Mouse (Mus musculus) retina, embryonic 14.5 days (tissue): ENCODE results near the gene Tbc1d16.
A peak's percentile ranks its signal among the peaks of the same experiment; 100 is the strongest.

Source experiments
- DNase-seq: peaks from one replicate; pipeline ENCODE4 v3.0.0-alpha.2; 2015; ENCODE audit warnings: low spot score

Tbc1d16 gene

GRCm38 (mm10) chr11:119176389-119177179 is 51.7 kb downstream of the Tbc1d16 start:
- peak; percentile 53 for DNase-seq

DNA sequence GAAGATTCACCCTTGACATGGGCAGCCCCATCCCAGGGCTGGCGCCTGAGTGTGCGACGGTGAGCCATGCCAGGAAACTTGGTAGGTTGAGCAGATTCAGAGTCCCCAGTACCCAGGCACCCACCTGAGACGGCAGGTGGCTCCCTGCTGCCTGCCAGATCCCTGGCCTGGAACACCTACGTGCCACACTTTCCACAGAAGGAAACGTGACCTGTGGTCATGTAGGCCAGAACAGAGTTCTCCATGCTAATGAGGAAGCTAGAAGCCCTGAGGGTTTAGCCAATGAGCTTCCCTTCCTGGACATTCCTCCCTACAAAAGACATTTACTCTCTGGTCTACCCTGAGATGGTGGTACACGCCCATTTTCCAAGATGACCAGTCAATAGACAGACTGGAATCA is 56.7 kb downstream of the Tbc1d16 start:
- DNase-seq, result no peak

GRCm38 (mm10) chr11:119168851-119169250 is 59.4 kb downstream of the Tbc1d16 start:
- DNase-seq, result no peak

DNA sequence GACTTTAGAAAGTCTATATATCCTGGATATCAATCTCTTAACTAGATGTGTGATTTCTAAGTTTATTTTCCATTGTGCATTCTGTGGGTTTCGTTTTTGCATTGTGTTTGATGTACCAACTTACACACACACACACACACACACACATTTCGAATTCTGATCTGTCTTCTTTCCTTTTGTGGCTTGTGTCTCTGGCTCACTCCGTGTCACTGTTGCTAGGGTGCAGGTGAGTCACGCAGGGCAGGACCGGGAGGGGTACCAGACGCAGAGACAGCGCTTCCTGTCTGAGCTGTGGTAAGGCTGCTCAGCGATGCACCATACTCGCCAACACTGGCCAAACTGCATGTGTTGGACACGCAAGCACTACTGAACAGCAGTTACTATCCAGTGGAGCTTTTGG is 62.3 kb downstream of the Tbc1d16 start:
- DNase-seq, result no peak

- DNase-seq, result no peak
Observed at GRCm38 (mm10) chr11:119164375-119164774, 63.9 kb downstream of the Tbc1d16 start.

- no peak for DNase-seq
Observed at GRCm38 (mm10) chr11:119163734-119163992, 64.6 kb downstream of the Tbc1d16 start.

DNA sequence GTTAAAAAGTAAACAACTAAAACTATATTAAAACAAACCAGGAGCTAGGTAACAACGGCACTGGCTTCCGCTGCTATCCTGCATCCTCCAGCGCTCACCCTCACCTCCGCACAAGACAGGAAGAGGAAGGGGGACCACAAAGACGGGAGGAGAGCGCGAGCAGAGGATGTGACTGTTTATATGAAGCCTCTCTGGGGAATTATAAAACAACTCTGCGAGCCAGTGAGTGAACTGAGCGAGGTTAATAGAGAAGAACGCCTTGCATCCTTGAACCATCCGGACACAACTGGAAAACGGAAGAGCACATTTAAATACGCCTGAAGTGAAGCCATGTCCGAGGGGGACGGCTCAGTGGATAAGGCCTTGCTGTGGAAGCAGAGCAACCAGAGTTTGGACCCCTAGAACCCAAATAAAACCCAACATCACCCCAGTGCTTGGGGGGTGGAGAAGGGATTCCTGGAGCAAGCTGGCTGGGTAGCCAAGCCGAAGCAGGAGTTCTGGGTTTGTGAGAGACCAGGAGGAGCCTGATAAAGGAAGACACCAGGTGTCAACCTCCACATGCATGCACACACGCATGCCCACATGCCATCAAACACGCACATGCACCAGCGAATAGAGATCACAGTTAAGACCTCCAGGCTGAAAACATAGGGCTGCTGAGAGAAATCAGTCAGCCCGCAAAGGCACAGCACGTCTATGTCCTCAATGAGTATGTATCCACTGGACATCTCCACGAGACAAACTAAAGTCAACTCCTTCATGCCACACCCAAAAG is 65.2 kb downstream of the Tbc1d16 start:
- DNase-seq, result no peak

GRCm38 (mm10) chr11:119161665-119162064 is 66.6 kb downstream of the Tbc1d16 start:
- DNase-seq, result no peak

- DNase-seq, result no peak
Observed at GRCm38 (mm10) chr11:119160050-119160449, 68.2 kb downstream of the Tbc1d16 start.

DNA sequence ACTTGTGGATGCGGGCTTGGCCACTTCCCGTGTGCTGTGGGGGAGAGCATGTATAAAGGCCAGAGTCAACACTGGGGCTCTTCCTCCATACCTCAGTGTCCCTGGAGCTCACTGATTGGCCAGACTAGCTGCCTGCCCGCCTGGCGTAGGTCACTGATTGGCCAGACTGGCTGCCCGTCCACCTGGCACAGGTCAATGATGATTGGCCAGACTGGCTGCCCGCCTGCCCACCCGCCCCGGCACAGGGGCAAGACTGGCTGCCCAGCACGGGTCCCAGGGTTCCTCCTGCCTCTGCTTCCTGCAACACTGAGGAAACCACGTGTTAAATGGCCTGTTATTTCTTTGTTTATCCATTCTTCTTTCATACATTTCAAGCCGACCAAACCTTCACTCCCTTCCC is 68.8 kb downstream of the Tbc1d16 start:
- no peak for DNase-seq

- DNase-seq, result no peak
Observed at GRCm38 (mm10) chr11:119157377-119158189, 70.7 kb downstream of the Tbc1d16 start.

GRCm38 (mm10) chr11:119156481-119157254 is 71.6 kb downstream of the Tbc1d16 start:
- peak; percentile 68 for DNase-seq

DNA sequence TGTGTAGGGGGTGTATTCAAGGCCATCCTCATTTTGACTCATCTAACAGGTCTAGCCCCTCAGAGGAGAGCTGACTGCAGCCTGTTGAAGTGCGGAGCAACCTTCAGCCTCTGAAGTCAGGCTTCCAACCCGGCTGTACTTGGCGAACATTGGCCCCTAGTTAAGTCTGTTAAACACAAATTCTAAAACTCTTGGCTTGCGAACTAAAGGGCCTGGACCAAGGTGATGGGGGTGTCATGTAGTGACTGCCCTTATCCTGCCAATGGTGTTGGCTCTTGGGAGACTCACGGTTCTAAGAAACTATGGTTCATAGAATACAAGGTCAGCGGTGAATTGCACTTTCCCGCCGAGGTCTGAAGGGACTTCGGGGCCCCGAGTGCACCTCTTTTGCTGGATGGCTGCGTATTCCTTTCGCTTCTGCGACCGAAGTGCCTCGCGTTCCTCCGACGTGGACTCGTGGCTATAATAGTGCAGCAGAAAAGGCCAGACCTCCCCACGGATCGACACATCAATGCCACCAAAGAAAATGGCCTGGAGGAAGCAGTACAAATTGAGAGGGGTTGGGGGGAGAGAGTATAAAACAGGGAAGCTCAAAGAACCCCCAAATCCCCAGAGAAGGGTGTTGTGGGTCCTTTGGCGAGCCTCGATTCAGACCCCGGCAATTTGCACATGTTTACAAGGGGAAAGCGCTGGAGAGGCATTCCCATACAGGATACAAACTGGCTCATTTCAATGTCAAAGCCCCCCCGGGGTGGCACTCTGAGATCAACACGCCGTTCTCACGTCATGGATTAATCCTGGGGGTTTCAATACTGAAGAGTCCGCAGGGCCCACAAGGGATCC is 72.4 kb downstream of the Tbc1d16 start:
- no peak for DNase-seq

DNA sequence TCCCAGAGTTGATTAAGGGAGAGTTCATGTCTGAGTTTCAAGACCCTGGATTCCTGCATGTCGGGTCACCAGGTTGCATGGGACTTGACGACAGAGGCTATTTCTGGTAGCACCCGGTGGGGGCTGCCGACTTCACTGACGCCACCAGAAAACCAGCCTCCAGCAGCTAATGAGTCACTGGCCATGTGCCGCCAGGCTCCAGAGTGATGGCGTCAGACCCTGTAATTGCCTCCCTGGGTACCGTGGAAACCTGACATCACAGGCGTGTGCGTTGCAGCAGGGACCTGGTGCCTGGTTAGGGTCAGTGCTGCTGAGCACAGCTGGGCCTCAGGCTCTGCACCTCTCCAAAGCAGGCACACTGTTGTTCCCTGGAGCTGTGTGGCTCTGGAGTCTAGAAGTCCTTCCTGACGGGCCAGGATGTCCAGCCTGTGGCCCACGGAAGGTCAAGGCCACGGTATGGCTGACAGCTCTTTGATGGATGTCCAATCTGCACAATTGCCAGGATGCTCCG is 75.9 kb downstream of the Tbc1d16 start:
- no peak for DNase-seq

GRCm38 (mm10) chr11:119151073-119151607 is 77.2 kb downstream of the Tbc1d16 start:
- DNase-seq, result no peak

- DNase-seq, result no peak
Observed at GRCm38 (mm10) chr11:119150442-119150841, 77.9 kb downstream of the Tbc1d16 start.

DNA sequence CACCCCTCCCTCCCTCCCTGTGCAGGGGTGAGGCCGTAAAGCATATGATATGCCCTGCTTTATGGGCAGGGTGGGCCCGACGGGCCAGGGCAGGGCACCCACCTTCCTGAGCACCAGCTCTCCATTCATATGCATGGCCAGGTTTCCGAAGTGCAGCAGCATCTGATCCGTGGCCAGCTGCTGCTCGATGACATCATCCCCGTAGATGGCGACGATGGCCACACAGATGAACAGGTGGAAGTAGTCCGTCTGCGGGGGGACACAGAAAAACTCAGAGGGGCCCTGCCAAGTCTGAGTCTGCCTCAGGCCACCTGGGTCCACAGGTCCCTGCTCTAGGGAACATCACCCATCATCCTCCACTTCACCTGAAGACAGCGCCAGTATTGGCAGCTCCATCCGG is 79.5 kb downstream of the Tbc1d16 start:
- DNase-seq, result no peak

- no peak for DNase-seq
Observed at GRCm38 (mm10) chr11:119147153-119147552, 81.1 kb downstream of the Tbc1d16 start.

DNA sequence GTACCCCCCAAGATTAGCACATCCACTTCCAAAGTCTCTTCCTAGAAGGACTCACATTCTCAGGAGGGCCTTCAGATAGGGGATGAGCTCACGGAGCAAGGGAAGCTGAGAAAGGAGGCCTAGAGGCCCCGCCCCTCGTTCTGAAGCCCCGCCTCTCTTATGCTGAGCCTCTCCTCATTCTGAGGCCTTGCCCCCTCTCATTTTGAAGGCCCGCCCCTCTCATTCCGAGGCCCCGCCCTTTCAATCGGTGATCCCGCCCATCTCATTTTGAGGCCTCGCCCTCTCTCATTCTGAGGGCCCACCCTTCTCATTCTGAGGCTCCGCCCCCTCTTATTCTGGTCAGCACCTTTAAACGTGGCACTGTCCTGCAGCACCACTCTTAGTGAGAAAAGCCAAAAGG is 82.2 kb downstream of the Tbc1d16 start:
- no peak for DNase-seq

GRCm38 (mm10) chr11:119144801-119145475 is 83.4 kb downstream of the Tbc1d16 start:
- DNase-seq, result peak; percentile 57
